Mouse (Mus musculus) forebrain, embryonic 10.5 days (tissue): ENCODE data around the gene Cask. TPM values are rescaled to one million over a fixed set of nuclear protein-coding genes. Genes with fewer than 3 reads are reported as not detected.
A peak's percentile ranks its signal among the peaks of the same experiment; 100 is the strongest.

Experiments used
- DNase-seq: peaks from one replicate; pipeline ENCODE4 v3.0.0-alpha.2; 2017; ENCODE audit warnings: low spot score; ENCODE audit errors: extremely low spot score
- H3K27ac ChIP-seq: fragments of 300-500 bp; sonication (generic); 2 replicates; pipeline ENCODE4 v1.5.1; 2016; ENCODE audit warnings: mild to moderate bottlenecking
- H3K27me3 ChIP-seq: fragments of 300-500 bp; sonication (generic); 2 replicates; pipeline ENCODE4 v1.6.1; 2016; ENCODE audit warnings: mild to moderate bottlenecking; ENCODE audit not compliant: poor library complexity, severe bottlenecking
- H3K36me3 ChIP-seq: fragments of 300-500 bp; sonication (generic); replicated peaks from 2 replicates; pipeline ENCODE4 v1.6.1; 2016; ENCODE audit warnings: mild to moderate bottlenecking, moderate library complexity
- H3K4me1 ChIP-seq: fragments of 300-500 bp; sonication (generic); 2 replicates; pipeline ENCODE4 v1.6.1; 2016
- H3K4me3 ChIP-seq: fragments of 300-500 bp; sonication (generic); 2 replicates; pipeline ENCODE4 v1.5.1; 2016; ENCODE audit warnings: mild to moderate bottlenecking, moderate library complexity
- H3K9me3 ChIP-seq: fragments of 300-500 bp; sonication (generic); 2 replicates; pipeline ENCODE4 v1.6.1; 2016; ENCODE audit warnings: mild to moderate bottlenecking, moderate library complexity
- WGBS: fragments of 180-500 bp; shearing (Covaris S2); methylation state at CpG from one replicate; pipeline ENCODE4 v1.1.7; 2016; 5-methylcytosine and 5-hydroxymethylcytosine counted together
- polyA plus RNA-seq: library from polyadenylated mRNA; unstranded; fragments of >200 nt; fragmentation: Nextera tagmentation; extraction: Ambion mirVana; gene quantifications from 2 replicates; pipeline ENCODE4 v1.2.1, GENCODE M21; 2016

Cask gene
- polyA plus RNA-seq, 1 experiment from 2014 or later: 12.3 TPM

- Histone ChIP-seq H3K27ac (no peak overlapping the region), H3K36me3 (peaks cover 4% of the 10 kb centered on the region; the same call in 1 of the 2 replicates), H3K4me3 (no peak overlapping the region), H3K4me1 (no peaks in the 10 kb centered on the region), H3K27me3 (peaks cover 84% of the 10 kb centered on the region), H3K9me3 (no peaks in the 10 kb centered on the region)
- DNase-seq: no peak
- 95% methylated on average over 4 of the region's 4 CpGs for WGBS
Measured at GRCm38 (mm10) chrX:13520566-13520965, 330.6 kb downstream of the Cask start.

- DNase-seq: no peak
- 0 out of 2 replicates have a peak, but pooled peaks cover 2% of the 10 kb centered on the region for H3K36me3 ChIP-seq
- no peaks in the 10 kb centered on the region for H3K9me3 ChIP-seq
- 83% methylated on average over 5 of the region's 5 CpGs for WGBS
- H3K27me3 ChIP-seq: peaks cover 85% of the 10 kb centered on the region
- no peaks in the 10 kb centered on the region for H3K4me1 ChIP-seq
- no peak overlapping the region for H3K27ac ChIP-seq
- H3K4me3 ChIP-seq: no peak overlapping the region
Measured at GRCm38 (mm10) chrX:13519408-13519783, 331.8 kb downstream of the Cask start.

GRCm38 (mm10) chrX:13518781-13519407 lies 332.3 kb downstream of the Cask start:
- H3K9me3 ChIP-seq: no peaks in the 10 kb centered on the region
- H3K27me3 ChIP-seq: peaks cover 80% of the 10 kb centered on the region
- no peaks in the 10 kb centered on the region for H3K36me3 ChIP-seq
- no peak overlapping the region for H3K4me3 ChIP-seq
- no peak for DNase-seq
- 83% methylated on average over 4 of the region's 4 CpGs for WGBS
- no peaks in the 10 kb centered on the region for H3K4me1 ChIP-seq
- no peak overlapping the region for H3K27ac ChIP-seq

- H3K4me3 ChIP-seq: no peak overlapping the region
- 81% methylated on average over 10 of the region's 10 CpGs for WGBS
- DNase-seq: no peak
- H3K4me1 ChIP-seq: no peaks in the 10 kb centered on the region
- H3K27ac ChIP-seq: no peak overlapping the region
- H3K9me3 ChIP-seq: no peaks in the 10 kb centered on the region
- H3K36me3 ChIP-seq: no peaks in the 10 kb centered on the region
- H3K27me3 ChIP-seq: peaks cover 78% of the 10 kb centered on the region
Measured at GRCm38 (mm10) chrX:13518019-13518418, 333.1 kb downstream of the Cask start.

- Histone ChIP-seq H3K27ac (no peak overlapping the region), H3K36me3 (no peaks in the 10 kb centered on the region), H3K4me1 (no peaks in the 10 kb centered on the region), H3K9me3 (no peaks in the 10 kb centered on the region), H3K4me3 (no peak overlapping the region), H3K27me3 (peaks cover 71% of the 10 kb centered on the region)
- DNase-seq: no peak
- 92% methylated on average over 6 of the region's 6 CpGs for WGBS
Measured at GRCm38 (mm10) chrX:13516451-13516850, 334.7 kb downstream of the Cask start.

- WGBS: 91% methylated on average over 5 of the region's 5 CpGs
- H3K27me3 ChIP-seq: peaks cover 66% of the 10 kb centered on the region
Measured at GRCm38 (mm10) chrX:13513864-13514263, 337.3 kb downstream of the Cask start.

GRCm38 (mm10) chrX:13513127-13513526 lies 338.0 kb downstream of the Cask start:
- 53% methylated on average over 2 of the region's 2 CpGs for WGBS
- no peaks in the 10 kb centered on the region for H3K9me3 ChIP-seq
- no peak for DNase-seq
- H3K4me3 ChIP-seq: no peak overlapping the region
- H3K4me1 ChIP-seq: no peaks in the 10 kb centered on the region
- H3K36me3 ChIP-seq: no peaks in the 10 kb centered on the region
- peaks cover 66% of the 10 kb centered on the region for H3K27me3 ChIP-seq
- H3K27ac ChIP-seq: no peak overlapping the region

More at GRCm38 (mm10) chrX:13513864-13514263, 337.3 kb downstream of the Cask start:
- Histone ChIP-seq H3K4me1 (no peaks in the 10 kb centered on the region), H3K9me3 (no peaks in the 10 kb centered on the region), H3K4me3 (no peak overlapping the region), H3K27ac (no peak overlapping the region), H3K36me3 (no peaks in the 10 kb centered on the region)
- DNase-seq: no peak

- no peak for DNase-seq
- Histone ChIP-seq H3K4me1 (peaks cover 12% of the 10 kb centered on the region), H3K9me3 (no peaks in the 10 kb centered on the region), H3K4me3 (no peak overlapping the region), H3K27me3 (peaks cover 62% of the 10 kb centered on the region), H3K36me3 (no peaks in the 10 kb centered on the region), H3K27ac (no peak overlapping the region)
- WGBS: 68% methylated on average over 2 of the region's 2 CpGs
Measured at GRCm38 (mm10) chrX:13506376-13506775, 344.8 kb downstream of the Cask start.

- no peak for DNase-seq
- Histone ChIP-seq H3K4me1 (peaks cover 12% of the 10 kb centered on the region), H3K9me3 (no peaks in the 10 kb centered on the region), H3K27ac (no peak overlapping the region), H3K27me3 (peaks cover 55% of the 10 kb centered on the region), H3K36me3 (no peaks in the 10 kb centered on the region), H3K4me3 (no peak overlapping the region)
- 93% methylated on average over 7 of the region's 7 CpGs for WGBS
Measured at GRCm38 (mm10) chrX:13504389-13504788, 346.8 kb downstream of the Cask start.

- 54% methylated on average over 7 of the region's 7 CpGs for whole genome bisulfite sequencing
- H3K27me3 ChIP-seq: peaks cover 60% of the 10 kb centered on the region
- DNase-seq: no peak
- H3K36me3 ChIP-seq: no peaks in the 10 kb centered on the region
- no peaks in the 10 kb centered on the region for H3K9me3 ChIP-seq
- H3K27ac ChIP-seq: peak overlapping the region; percentile 68
- H3K4me1 ChIP-seq: peaks cover 12% of the 10 kb centered on the region
- H3K4me3 ChIP-seq: 0 out of 2 replicates have a peak overlapping the region, but pooled peaks have one; percentile 6
Measured at GRCm38 (mm10) chrX:13502862-13503375, 348.2 kb downstream of the Cask start.

- no peaks in the 10 kb centered on the region for H3K9me3 ChIP-seq
- H3K4me3 ChIP-seq: no peak overlapping the region
- no peaks in the 10 kb centered on the region for H3K36me3 ChIP-seq
- WGBS: 86% methylated on average over 4 of the region's 4 CpGs
- H3K27me3 ChIP-seq: peaks cover 71% of the 10 kb centered on the region
- no peak overlapping the region for H3K27ac ChIP-seq
- H3K4me1 ChIP-seq: peaks cover 7% of the 10 kb centered on the region; the same call in 1 of the 2 replicates
- no peak for DNase-seq
Measured at GRCm38 (mm10) chrX:13500284-13500683, 350.9 kb downstream of the Cask start.

- no peaks in the 10 kb centered on the region for H3K4me1 ChIP-seq
- 83% methylated on average over 8 of the region's 8 CpGs for WGBS
- peaks cover 82% of the 10 kb centered on the region for H3K27me3 ChIP-seq
- no peak overlapping the region for H3K4me3 ChIP-seq
- DNase-seq: no peak
- H3K36me3 ChIP-seq: no peaks in the 10 kb centered on the region
- no peaks in the 10 kb centered on the region for H3K9me3 ChIP-seq
- H3K27ac ChIP-seq: no peak overlapping the region
Measured at GRCm38 (mm10) chrX:13494892-13495703, 356.1 kb downstream of the Cask start.

- Histone ChIP-seq H3K27me3 (peaks cover 80% of the 10 kb centered on the region), H3K36me3 (no peaks in the 10 kb centered on the region), H3K4me1 (no peaks in the 10 kb centered on the region), H3K27ac (no peak overlapping the region), H3K4me3 (no peak overlapping the region), H3K9me3 (no peaks in the 10 kb centered on the region)
- DNase-seq: no peak
Measured at GRCm38 (mm10) chrX:13492922-13493321, 358.2 kb downstream of the Cask start.
